Mouse (Mus musculus) heart, adult 2 months (tissue): Measurements from ENCODE around the gene Pex11g.

Experiments used
- CTCF ChIP-seq: fragments of 200-600 bp; IDR thresholded peaks from 2 replicates; pipeline ENCODE4 v1.8.1; 2022; ENCODE audit warnings: antibody characterized with exemption, mild to moderate bottlenecking, moderate library complexity
- POLR2A ChIP-seq: fragments of 200-500 bp; IDR thresholded peaks from 2 replicates; pipeline ENCODE4 v1.6.1; 2011; ENCODE audit warnings: mild to moderate bottlenecking, low read depth, low read length, control low read depth; ENCODE audit not compliant: insufficient read depth

GRCm38 (mm10) chr8:3421507-3421906 is 46.0 kb downstream of the Pex11g start:
- TF ChIP-seq CTCF = no peak
- TF ChIP-seq POLR2A = no peak
